32 mouse cellular contexts compared by ENCODE assay signal in the genomic region with DNA sequence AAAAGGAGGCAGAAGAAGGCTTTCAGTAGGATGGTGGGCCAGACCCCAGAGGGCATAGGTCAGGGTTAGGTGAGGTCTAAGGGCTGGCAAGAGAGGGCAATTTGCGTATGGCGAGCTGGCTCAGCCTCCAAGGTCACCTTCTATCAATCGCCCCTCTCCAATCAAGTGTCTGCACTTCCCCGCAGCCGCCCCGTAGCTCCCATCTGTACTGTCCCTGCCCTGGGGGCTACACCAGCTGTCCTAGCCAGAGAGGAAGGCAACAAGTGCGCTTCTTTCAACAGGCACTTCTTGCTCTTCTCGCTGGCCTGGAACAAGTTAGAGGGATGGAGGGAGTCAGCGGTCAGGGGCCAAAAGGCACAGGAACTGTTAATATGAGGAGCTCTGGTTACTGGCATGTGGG. TPM values are rescaled to one million over a fixed set of nuclear protein-coding genes. Genes with fewer than 3 reads are reported as not detected.
DNase-seq lines count a peak whose midpoint lies in the region; ATAC-seq lines count a peak whose summit lies in the region.
"Had no signal": no experiment of that assay in that cellular context is flagged by ENCODE, and none has a peak within 500 bp of the region (broad histone marks: within the 10 kb centered on the region; RNA-seq: fewer than 3 reads in every experiment).

No protein-coding gene starts in this region.

- 69% methylated on average over 9 of the region's 9 CpGs for WGBS in hindbrain, embryonic 10.5 days
- WGBS in hindbrain, embryonic 13.5 days: 65% methylated on average over 9 of the region's 9 CpGs

- DNase-seq in cerebellum, adult 9-11 months: peak; percentile 21
- DNase-seq in hindbrain, embryonic 10.5 days (ENCODE audit: low spot score): peak; percentile 20
- peak; percentile 56 for DNase-seq in left cerebral cortex, postnatal 4 days
- DNase-seq in left cerebral cortex, postnatal 10 days (ENCODE audit: extremely low spot score in 1 of 2, low spot score in 2 of 2): no peak
- peak; percentile 27 for DNase-seq in retina, postnatal 1 day
- DNase-seq in retina, embryonic 14.5 days (ENCODE audit: low spot score): no peak
- DNase-seq: adrenal gland, postnatal 10 days; adrenal gland, postnatal 36 days; cerebellum, adult 11 months; cerebellum, adult 2 months; forebrain, postnatal 0 days; gastrocnemius, adult 2 months; gastrocnemius, postnatal 14 days; heart, adult 11 months had no signal

- no peak for ATAC-seq in cerebellum, adult (ENCODE audit: insufficient number of reproducible peaks, low FRiP score, low TSS enrichment)
- ATAC-seq in hindbrain, embryonic 13.5 days (ENCODE audit: low FRiP score): no peak
- ATAC-seq: forebrain, embryonic 14.5 days; forebrain, postnatal 0 days; intestine, postnatal 0 days; Patski had no signal

- H3K4me2 ChIP-seq in hindbrain, embryonic 13.5 days: no peak overlapping the region
- H3K4me2 ChIP-seq: embryonic facial prominence, embryonic 13.5 days; heart, embryonic 11.5 days had no signal

- H3K27ac ChIP-seq in hindbrain, embryonic 10.5 days: no peak overlapping the region
- no peak overlapping the region for H3K27ac ChIP-seq in hindbrain, embryonic 13.5 days
- H3K27ac ChIP-seq: embryonic facial prominence, embryonic 13.5 days; gastrocnemius, adult 2 months had no signal

- H3K36me3 ChIP-seq in hindbrain, embryonic 10.5 days: peaks cover 73% of the 10 kb centered on the region
- peaks cover 59% of the 10 kb centered on the region for H3K36me3 ChIP-seq in hindbrain, embryonic 13.5 days
- H3K36me3 ChIP-seq: G1E had no signal

- H3K9me3 ChIP-seq in hindbrain, embryonic 10.5 days: no peaks in the 10 kb centered on the region
- H3K9me3 ChIP-seq in hindbrain, embryonic 13.5 days: no peaks in the 10 kb centered on the region
- H3K9me3 ChIP-seq: embryonic facial prominence, embryonic 13.5 days; G1E had no signal

- H3K9ac ChIP-seq in hindbrain, embryonic 13.5 days: no peak overlapping the region
- H3K9ac ChIP-seq: embryonic facial prominence, embryonic 13.5 days; forebrain, postnatal 0 days had no signal

- H3K27me3 ChIP-seq in hindbrain, embryonic 10.5 days (ENCODE audit: insufficient read depth, poor library complexity, severe bottlenecking): no peaks in the 10 kb centered on the region
- no peaks in the 10 kb centered on the region for H3K27me3 ChIP-seq in hindbrain, embryonic 13.5 days
- H3K27me3 ChIP-seq: embryonic facial prominence, embryonic 13.5 days; Patski had no signal

- H3K4me3 ChIP-seq in hindbrain, embryonic 10.5 days: no peak overlapping the region
- no peak overlapping the region for H3K4me3 ChIP-seq in hindbrain, embryonic 13.5 days
- H3K4me3 ChIP-seq: embryonic facial prominence, embryonic 13.5 days; erythroblast, embryonic 14.5 days; gastrocnemius, adult 2 months had no signal

- intact Hi-C loops in left cerebral cortex, postnatal 4 days (cut with DNase I): no loop called here
- intact Hi-C loops in left cerebral cortex, postnatal 10 days (cut with DNase I): loop anchor here (5.0 kb wide), 1 partner anchor 36 kb away; no protein-coding TSS in a partner anchor

- H3K4me1 ChIP-seq in hindbrain, embryonic 10.5 days (replicated peaks): peaks cover 30% of the 10 kb centered on the region
- H3K4me1 ChIP-seq in hindbrain, embryonic 13.5 days (replicated peaks): peaks cover 30% of the 10 kb centered on the region

RNA-seq across cellular contexts. Expression of gene Treh, which starts 15.0 kb away (rescaled TPM):
- not detected in 2 replicates for polyA plus RNA-seq in hindbrain, embryonic 10.5 days (2016; fragmentation: Nextera tagmentation; extraction: Ambion mirVana)
- polyA plus RNA-seq in hindbrain, embryonic 13.5 days (2015; fragmentation: Nextera tagmentation; extraction: Ambion mirVana): not detected in 2 replicates
- total RNA-seq in left cerebral cortex, postnatal 4 days (2021): not detected
- total RNA-seq in left cerebral cortex, postnatal 10 days (2021): not detected
- total RNA-seq: adrenal gland, adult 18-20 months; adrenal gland, postnatal 10 days; adrenal gland, postnatal 36 days; common myeloid progenitor, adult 5-6 weeks; forebrain, postnatal 0 days; G1E; gastrocnemius, adult 2 months; gastrocnemius, postnatal 14 days; gastrocnemius, postnatal 4 days; heart, adult 8-10 months; heart, postnatal 25 days; hematopoietic stem cell, adult 5-6 weeks had no signal
- polyA plus RNA-seq: cerebellum, adult 2 months; embryonic facial prominence, embryonic 13.5 days; erythroblast, embryonic 14.5 days; forebrain, embryonic 14.5 days; forebrain, postnatal 0 days; G1E; heart, embryonic 11.5 days; heart, embryonic 14.5 days; heart, postnatal 0 days; intestine, embryonic 14.5 days; Patski had no signal

RNA-seq across cellular contexts. Expression of gene Phldb1, which starts 47.0 kb away (rescaled TPM):
- polyA plus RNA-seq in hindbrain, embryonic 10.5 days (2016; fragmentation: Nextera tagmentation; extraction: Ambion mirVana): 45.4 and 49.5 TPM in 2 replicates
- polyA plus RNA-seq in hindbrain, embryonic 13.5 days (2015; fragmentation: Nextera tagmentation; extraction: Ambion mirVana): 44.5 and 48.8 TPM in 2 replicates
- 100 to 1,000 TPM; 132 to 141 TPM for total RNA-seq in left cerebral cortex, postnatal 4 days (2021)
- total RNA-seq in left cerebral cortex, postnatal 10 days (2021): 10 to 100 TPM; 82.6 to 89.0 TPM

Comparison
In these comparisons a context has a peak if more than half of its experiments do, and no peak if none do; other contexts are left out.
1. DNase-seq: peak in cerebellum, adult 9-11 months (single experiment), hindbrain, embryonic 10.5 days (single experiment), left cerebral cortex, postnatal 4 days (single experiment) and retina, postnatal 1 day (single experiment); none in left cerebral cortex, postnatal 10 days (0 of 2) and retina, embryonic 14.5 days (single experiment).